Mouse (Mus musculus): ENCODE results near the gene Pla2g4a.

DNA sequence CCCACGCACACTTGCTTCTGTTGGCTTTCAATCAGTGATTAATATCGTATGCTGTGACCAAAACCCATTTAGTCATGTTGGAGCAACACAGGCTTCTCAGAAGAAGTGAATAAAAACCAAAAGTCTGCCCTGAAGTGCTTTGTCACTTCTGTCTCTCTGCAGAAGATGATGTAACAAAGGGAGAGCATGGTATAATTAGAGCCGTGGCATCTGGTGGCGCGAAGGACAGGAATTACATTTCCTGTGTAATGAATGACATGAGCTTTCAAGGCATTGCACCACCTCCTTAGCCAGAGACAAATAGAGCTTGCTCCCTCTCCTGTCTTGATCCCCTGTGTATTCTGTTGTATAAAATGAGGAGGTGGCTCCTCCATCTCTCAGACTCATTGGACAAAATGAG is 14.1 kb downstream of the Pla2g4a start:
- TF ChIP-seq CTCF (IDR thresholded peaks at IDR 0.05; ENCODE audit: control insufficient read depth, insufficient read depth, low read length) (no peak), POLR2A (IDR thresholded peaks at IDR 0.05; ENCODE audit: borderline replicate concordance, control insufficient read depth, low read depth, low read length) (no peak)

Measured in bone marrow, adult 2 months (tissue).